Mouse (Mus musculus) CD4-positive, CD25-positive, alpha-beta regulatory T cell, adult 2 months (primary cell): ENCODE measurements around the gene Mier3.

ENCODE experiments used
- DNase-seq: peaks from one replicate; pipeline ENCODE4 v3.0.0-alpha.2; 2012; ENCODE audit warnings: low read depth, low spot score

Mier3 gene

GRCm38 (mm10) chr13:111680679-111681078 lies at the start of gene Mier3:
Gene Mier3, plus strand, starts transcription at chr13:111680979.
- DNase-seq = no peak

DNA sequence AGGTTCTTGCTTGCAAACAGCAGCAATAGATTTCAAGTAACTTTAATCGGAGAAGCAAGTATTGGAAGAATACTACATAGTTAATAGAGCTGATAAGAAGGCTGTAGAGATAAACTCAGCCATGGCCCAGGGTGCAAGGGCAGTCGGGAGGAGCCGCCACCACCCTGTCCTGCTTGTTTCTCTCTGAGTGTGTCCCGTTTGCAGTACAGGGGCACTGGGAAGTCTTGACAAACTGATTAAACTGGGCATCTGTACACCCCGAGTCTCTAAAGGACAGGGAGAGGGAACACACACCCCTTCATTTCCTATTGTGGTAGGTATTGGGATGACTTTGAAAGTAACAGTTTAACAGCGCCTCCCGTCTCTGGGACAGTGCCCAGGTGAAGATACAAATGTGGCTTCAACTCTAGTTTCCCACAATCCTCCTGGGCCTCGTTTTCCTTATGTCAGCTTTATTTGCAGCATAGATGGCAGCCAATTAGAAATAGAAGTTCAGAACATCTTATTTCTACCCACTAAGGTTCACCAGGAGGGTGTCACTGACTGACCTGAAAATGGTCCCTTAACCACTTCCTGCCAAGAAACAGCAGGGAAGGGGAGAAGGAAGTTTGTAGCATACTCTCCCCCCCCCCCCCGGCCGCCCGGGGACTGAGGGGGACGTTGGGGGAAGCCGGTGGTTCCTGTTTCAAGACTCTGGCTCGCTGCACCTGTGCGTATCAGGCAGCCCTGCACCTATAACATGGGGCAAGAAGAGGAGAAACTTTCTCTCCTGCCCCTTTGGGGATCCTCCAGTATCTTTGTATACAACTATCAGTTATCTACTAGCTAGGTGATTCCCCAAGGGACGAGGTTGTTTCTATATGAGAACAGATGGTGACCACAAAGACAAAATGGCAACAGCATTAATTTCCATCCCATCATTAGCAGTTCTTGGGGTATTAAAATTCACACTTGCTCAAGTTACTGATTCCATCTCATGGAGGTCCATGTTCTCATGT lies 46.3 kb upstream of the Mier3 start:
- peak; percentile 31 for DNase-seq

DNA sequence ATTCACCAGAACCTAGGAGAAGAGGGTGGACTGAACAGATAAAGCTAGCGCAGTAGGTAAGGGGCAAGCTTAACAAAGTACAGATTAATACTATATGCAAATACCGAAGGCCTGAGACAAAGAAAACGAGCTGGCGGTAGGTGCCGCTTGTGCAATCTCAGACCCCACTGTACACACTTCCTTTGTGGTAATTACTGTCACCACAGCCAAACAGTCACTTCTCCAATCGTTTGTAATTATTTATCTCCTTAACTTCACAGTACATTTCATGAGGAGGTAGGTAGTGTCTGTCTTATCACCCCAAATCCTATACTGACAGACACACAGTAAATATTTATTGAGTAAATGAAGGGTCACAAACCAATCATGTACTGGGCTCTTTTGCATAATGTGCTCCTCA lies 40.5 kb upstream of the Mier3 start:
- DNase-seq = no peak

- DNase-seq = no peak
Measured at GRCm38 (mm10) chr13:111643636-111644035, 37.1 kb upstream of the Mier3 start.

DNA sequence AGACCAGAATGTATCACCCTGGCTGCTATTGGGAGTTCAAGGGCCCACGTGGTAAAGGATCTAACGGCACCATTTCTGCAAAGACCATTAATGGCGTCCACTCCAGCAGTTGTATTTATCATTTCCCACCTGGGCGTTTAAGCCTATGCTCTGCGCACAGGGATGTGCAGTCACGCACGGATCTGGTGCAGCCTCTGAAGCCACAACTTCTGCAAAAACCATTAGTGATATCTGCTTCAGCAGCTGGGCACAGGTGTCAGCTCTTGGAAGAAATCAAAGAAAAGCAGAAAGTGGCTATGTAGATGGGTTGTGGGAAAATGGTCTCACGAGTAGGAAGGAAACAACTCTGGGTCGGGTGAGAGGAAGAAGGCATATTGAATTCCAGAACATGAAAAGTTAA lies 34.6 kb upstream of the Mier3 start:
- no peak for DNase-seq

- no peak for DNase-seq
Measured at GRCm38 (mm10) chr13:111647279-111647678, 33.5 kb upstream of the Mier3 start.

DNA sequence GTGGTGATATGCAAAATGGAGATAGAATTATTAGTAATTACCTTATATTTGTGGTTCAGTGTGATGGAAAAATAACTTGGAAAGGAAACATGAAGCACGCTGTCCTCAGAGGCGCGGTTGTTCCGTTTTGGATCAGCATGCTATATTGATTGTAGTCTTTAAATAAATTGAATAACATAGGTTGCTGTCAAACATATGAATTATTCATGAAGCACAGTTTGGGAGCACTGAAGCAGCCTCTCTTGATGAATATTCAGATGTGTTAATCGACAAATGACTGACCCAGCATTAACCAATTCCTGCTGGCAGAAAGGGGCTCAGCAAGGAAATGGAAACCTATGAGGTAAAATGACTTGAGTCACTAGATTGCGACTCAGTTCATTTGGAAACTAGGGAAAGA lies 29.8 kb upstream of the Mier3 start:
- DNase-seq = no peak

DNA sequence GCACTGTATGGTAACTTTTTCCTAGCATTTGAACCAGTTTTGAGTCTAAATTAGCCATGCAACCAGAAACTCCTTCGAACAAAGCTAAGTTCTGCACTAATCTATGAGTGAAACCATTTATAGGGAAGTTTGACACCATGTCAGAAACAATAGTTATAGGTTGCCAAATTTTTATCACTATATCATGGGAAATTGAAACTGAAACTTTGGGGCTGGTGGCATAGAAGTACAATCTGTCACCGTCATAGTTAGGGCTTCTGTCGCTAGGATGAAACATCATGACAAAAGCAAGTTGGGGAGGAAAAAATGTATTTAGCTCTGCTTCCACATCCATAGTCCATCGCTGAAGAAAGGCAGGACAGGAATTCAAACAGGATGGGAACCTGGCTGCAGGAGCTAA lies 25.5 kb upstream of the Mier3 start:
- peak; percentile 47 for DNase-seq

DNA sequence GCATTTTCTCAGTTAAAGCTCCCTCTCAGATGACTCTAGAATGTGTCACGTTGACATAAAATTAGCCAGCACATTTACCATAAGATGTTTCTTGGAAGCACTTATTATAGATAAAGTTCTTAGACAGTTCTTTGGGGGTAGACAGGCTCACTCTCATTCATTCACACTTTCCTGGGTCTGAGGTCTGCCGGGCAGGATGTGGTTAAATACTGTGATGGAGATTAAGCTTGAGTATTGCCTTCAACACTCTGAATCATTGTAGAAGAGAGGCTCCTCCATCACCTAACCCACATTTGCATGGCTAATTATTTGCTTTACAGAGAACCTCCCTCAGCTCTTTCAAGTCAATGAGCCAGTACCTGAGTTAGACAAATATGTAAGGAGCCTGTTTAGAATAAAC lies 24.9 kb upstream of the Mier3 start:
- DNase-seq = peak; percentile 68

DNA sequence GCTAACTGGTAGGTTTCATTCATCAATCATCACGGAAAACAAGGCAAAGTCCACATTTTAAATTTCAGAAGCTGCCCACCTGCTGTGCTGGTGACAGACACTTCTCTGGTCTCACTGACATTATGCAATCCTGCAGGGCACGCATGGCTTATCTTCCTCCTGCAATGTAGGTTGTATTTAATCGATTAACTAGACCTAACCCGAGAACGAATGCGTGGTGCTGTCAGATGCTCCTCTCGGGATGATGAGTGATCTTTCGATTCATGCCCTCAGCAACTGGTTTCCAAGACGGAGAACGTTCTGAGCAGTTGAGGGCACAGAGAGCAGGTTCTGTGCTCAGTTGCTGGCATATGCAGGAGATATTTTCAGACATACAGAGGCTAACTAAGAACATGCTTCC lies 24.5 kb upstream of the Mier3 start:
- no peak for DNase-seq

DNA sequence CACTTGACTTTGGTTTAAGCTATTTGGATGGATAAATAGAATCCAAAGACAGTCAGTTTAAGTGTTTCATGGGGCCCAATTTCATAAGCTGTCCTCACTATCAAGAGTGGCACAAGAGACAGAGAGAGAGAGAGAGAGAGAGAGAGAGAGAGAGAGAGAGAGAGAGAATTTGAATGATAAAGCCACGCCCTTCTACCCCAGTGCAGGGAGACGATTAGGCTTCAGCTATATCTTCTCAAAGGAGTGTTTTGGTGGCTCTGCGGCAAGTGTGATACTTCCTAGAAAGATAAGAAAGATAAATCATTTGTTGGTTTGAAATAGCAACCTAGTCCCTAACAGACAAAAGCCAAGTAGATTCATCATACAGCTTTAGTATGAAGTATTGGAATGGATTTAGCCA lies 24.0 kb upstream of the Mier3 start:
- DNase-seq = no peak

DNA sequence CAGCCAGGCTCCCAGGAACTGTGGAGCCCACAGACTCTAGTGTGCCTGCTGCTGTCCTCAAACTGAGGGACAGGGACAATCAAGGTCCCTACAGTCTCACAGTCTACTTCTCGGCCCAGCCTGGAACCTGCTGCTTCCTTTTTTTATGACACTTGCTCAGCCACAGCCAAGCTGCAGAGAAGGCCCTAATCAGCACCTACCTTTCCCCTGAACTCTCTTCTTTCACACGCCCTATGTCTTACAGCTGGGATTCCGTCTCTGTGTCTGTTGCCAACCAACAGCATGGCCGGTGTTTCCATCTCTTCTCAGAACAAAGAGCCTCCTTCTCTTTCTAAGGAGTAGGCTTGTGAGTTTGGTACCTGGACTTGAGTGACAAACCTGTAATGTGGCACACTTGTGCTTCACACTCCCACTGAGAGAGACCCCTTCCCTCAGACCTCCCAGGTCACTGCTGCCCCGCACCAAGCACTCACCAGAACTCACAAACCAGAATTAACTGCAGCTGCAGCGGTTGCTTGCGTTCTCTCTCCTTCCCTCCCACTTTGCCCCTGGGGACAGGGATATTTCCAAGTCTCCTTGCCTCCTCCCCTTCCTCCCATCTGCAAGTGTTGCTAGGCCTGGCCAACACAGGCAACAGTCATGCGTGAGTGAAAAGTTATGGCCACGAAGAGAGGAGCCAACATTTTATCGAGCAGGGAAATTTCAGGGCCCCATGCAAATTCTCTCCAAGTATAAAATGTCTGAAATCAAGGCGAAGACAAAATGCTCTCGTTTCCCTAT lies 22.1 kb upstream of the Mier3 start:
- no peak for DNase-seq

DNA sequence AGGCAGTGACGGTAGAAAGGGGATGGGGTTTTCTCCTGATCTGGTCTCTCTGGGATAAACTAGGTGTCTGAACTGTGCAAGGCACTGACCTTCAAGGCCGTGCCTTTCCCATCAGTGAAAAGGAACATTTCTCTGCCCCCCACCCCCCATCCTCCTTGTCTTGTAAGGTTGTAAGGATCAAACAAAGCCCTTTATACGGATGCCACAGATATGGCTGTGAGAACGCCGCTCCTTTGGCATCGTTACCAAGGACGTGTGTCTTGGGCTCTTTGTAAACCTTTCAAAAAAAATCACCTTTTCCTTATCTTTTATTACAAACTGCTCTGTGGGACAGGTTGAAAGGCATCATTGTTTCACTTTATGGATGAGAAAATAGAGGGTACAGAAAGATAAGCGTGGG lies 21.3 kb upstream of the Mier3 start:
- DNase-seq = no peak

GRCm38 (mm10) chr13:111660072-111660471 lies 20.7 kb upstream of the Mier3 start:
- no peak for DNase-seq

DNA sequence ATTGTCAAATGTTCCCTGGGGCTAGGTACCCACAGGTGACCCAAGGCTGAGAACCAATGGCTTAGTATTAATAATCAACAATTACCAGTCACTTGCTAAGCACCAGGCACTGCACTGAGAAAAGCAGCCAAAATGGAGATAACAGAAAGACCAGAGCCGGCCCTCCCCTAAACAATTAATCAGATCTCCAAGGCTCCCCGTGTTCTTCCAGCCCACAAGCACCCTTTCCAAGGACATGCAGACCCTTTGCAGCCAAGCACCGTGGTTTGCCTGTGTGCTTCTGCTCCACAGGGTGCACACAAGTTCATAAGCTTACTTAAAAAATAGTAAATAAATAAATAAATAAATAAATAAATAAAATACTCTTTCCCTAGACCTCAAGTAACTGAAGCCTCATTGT lies 20.2 kb upstream of the Mier3 start:
- no peak for DNase-seq

GRCm38 (mm10) chr13:111668016-111668415 lies 12.8 kb upstream of the Mier3 start:
- DNase-seq = no peak

GRCm38 (mm10) chr13:111676841-111677240 lies 3.9 kb upstream of the Mier3 start:
- no peak for DNase-seq

DNA sequence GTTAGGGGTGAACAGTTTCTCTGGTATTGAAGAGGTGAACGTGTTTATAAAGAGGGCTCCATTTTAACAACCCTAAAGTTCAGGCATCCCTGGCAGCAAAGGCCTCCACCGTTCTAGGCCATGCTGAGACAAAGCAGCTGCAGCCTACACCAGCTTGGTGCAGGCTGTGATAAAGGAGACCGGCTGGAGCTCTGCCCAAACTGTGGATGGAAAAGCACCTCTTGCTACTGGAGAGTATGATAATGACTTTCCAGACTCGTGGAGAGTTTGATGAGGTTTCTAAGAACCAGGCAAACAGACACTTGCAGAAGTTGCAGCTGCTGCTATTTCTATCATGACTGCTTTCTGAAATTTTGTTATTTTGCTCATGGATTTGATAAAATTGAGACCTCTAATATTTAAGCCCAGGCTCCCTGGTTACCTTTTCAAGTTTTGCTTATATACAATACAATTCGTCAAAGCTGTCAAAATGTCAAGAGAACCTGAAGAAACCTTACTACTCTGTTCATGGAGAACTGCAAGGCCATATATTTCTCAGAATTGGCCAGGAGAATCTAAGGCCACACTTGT lies 3.4 kb downstream of the Mier3 start:
- DNase-seq = no peak

GRCm38 (mm10) chr13:111685751-111686462 lies 5.1 kb downstream of the Mier3 start:
- peak; percentile 89 for DNase-seq

DNA sequence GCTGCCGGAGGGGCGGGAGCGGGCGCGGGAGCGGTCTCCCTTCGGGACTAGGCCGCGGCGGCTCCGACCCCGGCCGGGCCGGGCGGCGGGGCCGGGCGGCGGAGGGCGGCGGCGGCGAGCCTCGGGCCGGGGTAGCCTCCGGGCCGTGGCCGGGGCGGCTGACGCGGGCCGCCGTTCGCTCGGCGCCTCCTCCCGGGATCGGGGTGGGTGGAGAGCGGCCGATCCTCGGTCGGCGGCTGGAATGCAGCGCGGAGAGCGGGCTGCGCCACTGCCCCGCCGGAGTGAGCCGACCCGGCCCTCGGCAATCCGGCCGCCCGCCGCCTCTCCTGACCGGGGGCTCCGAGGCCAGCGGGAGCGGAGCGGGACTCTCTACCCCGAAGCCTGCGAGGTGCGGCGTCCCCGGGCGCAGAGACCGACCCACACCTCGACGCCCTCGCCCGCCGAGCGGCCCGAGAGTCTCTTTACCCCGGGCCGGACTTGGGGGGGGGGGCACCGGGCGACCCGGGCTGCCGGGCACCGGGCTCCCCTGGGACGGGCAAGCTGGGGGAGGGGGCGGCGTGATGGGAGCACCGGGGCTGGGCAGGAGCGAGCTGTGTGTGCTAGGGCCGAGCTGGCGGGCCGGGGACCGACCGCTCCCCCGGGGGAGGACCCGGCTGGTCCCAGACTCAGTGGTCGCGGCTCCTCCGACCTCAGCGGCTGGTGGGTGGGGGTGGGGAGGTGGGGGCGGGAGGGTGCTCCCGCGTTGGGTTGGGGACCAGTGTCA lies 5.9 kb downstream of the Mier3 start:
- peak; percentile 44 for DNase-seq

DNA sequence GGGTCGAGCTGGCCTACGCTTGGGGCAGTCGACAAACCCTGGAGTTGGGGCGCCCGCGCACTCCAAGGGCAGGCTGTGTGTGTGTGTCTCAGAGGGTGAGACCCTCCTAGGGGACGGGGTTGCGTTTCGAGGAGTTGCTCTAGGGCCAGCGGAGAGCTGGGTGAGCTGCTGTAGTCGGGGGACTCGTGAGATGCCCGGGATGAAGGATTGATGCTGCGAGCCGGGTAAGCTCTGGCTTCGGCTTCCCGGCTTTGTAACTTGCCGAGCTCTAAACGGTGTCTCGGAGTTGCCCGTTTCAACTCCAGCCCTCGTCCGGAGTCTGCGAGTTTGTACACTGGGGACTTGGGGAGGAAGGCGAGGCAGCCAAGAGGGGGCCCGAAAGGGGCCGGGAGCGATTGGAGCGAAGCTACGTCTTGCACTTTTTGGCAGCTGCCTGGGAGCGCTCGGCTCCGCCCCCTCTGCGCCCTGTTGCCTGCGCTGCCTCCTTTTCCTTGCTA lies 6.6 kb downstream of the Mier3 start:
- peak; percentile 57 for DNase-seq
